Mouse (Mus musculus): Measurements from ENCODE around the gene Clec2l. TPM values are rescaled to one million over a fixed set of nuclear protein-coding genes. Genes with fewer than 3 reads are reported as not detected.
A peak's percentile ranks its signal among the peaks of the same experiment; 100 is the strongest.
"Not testable (repeated sequence)": the region's sequence is repeated elsewhere in the genome, so short reads cannot be mapped to it uniquely, and the experiment has no call there.

Clec2l gene
- total RNA-seq, 2 experiments from 2014 or later = 6.0 to 7.0 TPM

DNA sequence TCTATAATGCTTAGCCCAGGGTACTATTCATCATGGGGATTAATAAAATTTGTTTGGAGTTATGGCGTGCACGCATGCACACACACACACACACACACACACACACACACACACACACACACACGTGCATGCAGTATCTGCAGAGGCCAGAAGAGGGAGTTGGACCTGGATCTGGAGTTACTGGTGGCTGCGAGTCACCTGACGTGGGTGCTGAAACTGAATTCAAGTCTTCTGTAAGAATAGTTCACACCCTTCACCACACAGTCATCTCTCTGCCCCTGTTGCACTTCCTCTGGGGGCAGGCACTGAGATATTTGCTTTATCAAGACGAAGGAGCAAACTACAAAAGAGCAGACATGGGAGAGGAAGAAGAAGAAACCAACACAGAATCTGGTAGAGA, 6.7 kb downstream of the Clec2l start:
- DNase-seq (ENCODE audit: low spot score in 2 of 2) = no peak

GRCm38 (mm10) chr6:38670488-38670887, 7.6 kb downstream of the Clec2l start:
- not testable (repeated sequence) for DNase-seq (ENCODE audit: low spot score in 2 of 2)

DNA sequence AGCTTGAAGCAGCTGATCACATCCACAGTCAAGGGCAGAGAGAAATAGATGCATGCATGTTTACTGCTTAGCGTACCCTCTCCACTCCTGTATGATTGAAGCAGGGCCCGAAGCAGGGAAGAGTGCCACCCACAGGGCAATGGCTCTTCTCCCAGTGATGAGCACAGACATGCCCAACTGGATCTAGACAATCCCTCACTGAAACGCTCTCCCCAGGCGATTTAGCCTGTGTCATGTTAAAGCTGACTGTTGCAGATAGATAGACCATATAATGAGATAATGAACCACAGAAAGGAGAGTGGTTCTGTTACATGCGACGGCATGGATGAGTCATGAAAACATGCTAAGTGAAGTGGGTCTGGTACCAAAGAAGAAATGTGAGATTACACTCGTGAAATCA, 8.4 kb downstream of the Clec2l start:
- DNase-seq (ENCODE audit: low spot score in 2 of 2) = no peak

GRCm38 (mm10) chr6:38672011-38672410, 9.1 kb downstream of the Clec2l start:
- DNase-seq (ENCODE audit: low spot score in 2 of 2) = no peak

DNA sequence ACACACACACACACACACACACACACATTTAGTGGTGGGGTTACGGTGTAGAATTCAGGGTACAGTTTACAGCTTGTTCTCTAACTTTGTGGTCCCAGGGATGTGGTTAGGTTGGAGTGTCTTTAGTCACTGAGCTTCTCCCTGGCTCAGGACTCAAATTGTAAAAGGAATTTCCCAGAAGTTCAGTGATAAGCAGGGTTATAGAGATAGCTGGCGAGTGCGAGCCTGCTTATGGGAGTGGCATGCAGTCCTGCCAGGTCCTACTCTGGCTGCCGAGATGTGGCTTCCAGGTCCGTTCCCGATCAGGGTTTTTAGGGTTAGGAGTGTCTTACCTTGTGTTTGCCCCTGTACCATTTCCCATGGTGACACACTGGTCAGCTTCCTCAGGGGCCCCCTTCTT, 13.3 kb downstream of the Clec2l start:
- no peak for DNase-seq (ENCODE audit: low spot score in 2 of 2)

- DNase-seq (ENCODE audit: low spot score in 2 of 2) = no peak
Measured at GRCm38 (mm10) chr6:38676723-38677122, 13.9 kb downstream of the Clec2l start.

- no peak for DNase-seq (ENCODE audit: low spot score in 2 of 2)
Measured at GRCm38 (mm10) chr6:38677629-38678028, 14.8 kb downstream of the Clec2l start.

- no peak for DNase-seq (ENCODE audit: low spot score in 2 of 2)
Measured at GRCm38 (mm10) chr6:38682532-38682931, 19.7 kb downstream of the Clec2l start.

GRCm38 (mm10) chr6:38687216-38687615, 24.3 kb downstream of the Clec2l start:
- DNase-seq (ENCODE audit: low spot score in 2 of 2) = no peak

DNA sequence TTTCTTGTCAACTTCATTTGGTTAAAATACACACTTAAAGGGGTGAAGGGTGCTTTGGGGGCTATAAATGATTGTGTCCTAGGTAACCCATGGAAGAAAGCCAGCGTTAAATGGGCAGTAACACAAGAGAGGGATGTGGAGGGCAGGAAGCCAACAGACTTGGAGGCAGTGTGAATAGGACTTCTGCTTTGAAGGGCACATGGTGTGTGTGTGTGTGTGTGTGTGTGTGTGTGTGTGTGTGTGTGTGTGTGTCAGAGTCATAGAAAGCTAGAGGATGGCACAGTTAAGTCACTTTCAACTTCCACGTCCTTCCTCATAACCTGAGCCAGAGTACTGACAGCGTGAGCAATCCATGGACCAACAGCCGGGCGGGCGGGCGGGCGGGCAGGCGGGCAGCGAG, 26.0 kb downstream of the Clec2l start:
- no peak for DNase-seq (ENCODE audit: low spot score in 2 of 2)

GRCm38 (mm10) chr6:38690615-38691014, 27.7 kb downstream of the Clec2l start:
- no peak for DNase-seq (ENCODE audit: low spot score in 2 of 2)

GRCm38 (mm10) chr6:38691052-38691451, 28.2 kb downstream of the Clec2l start:
- DNase-seq (ENCODE audit: low spot score in 2 of 2) = no peak

DNA sequence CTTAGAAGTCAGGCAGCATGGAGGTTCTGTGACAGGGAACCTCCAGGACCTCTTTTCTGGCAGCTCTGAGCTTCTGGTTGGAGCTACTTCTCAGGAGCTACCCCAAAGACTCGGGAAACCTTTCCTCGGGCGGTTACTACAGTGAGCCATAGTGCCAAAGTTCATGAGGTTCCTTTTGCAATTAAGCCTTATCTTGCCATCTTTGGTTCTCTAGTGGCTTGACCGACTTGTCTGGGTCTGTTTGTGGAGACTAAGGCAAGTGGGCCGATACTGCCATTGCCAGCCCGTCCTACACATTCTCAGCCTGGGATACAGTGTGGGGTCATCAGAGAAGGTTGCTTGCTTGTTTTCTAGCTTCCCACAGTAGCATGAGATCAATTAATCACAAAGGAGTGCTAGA, 29.7 kb downstream of the Clec2l start:
- no peak for DNase-seq (ENCODE audit: low spot score in 2 of 2)

GRCm38 (mm10) chr6:38695380-38696054, 32.6 kb downstream of the Clec2l start:
- peak; percentile 28 to 52 for DNase-seq (ENCODE audit: low spot score in 2 of 2)

DNA sequence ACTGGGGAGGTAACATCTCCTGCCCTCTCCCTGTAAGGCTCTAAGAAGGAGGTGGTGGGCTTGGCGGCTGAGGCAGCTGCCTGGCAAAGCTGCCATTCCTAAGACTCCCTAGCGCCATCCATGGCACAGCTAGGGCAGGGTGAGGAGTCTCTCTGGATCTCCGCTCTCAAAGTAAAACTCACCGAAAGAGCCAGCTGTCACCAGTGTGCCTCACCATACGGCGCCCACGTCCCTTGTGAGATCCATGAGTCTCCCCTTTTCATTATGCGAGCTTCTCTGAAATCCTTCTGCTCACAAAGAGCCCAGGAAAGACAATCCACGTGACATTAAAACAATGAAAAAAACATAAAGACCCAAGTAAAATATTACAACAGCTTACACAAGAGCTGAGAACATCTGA, 33.7 kb downstream of the Clec2l start:
- no peak for DNase-seq (ENCODE audit: low spot score in 2 of 2)

GRCm38 (mm10) chr6:38698233-38698889, 35.5 kb downstream of the Clec2l start:
- DNase-seq (ENCODE audit: low spot score in 2 of 2) = no peak

DNA sequence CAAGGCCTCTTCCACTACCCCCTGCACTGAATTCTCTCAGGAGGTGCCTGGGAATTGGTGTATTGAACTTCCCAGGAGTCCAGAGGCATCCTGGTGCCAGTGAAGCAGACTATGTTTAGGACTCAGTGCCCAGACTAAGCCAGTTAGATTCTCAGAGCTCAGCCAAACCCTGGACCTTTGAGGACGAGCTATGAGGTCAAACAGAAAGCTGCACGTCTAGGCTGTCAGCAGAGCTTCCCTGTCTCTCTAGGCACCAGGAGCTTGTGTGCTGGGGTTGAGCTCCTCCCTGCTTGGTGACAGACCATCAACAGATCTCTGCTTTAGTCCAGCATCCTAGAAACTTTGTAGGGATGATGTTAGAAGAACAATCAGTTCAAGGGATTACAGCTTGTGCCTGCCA, 38.6 kb downstream of the Clec2l start:
- DNase-seq (ENCODE audit: low spot score in 2 of 2) = no peak

- peak; percentile 32 to 57 for DNase-seq (ENCODE audit: low spot score in 2 of 2)
Measured at GRCm38 (mm10) chr6:38702810-38703399, 40.0 kb downstream of the Clec2l start.

GRCm38 (mm10) chr6:38703526-38703925, 40.7 kb downstream of the Clec2l start:
- no peak for DNase-seq (ENCODE audit: low spot score in 2 of 2)

GRCm38 (mm10) chr6:38704264-38704984, 41.6 kb downstream of the Clec2l start:
- no peak for DNase-seq (ENCODE audit: low spot score in 2 of 2)

GRCm38 (mm10) chr6:38710449-38710848, 47.6 kb downstream of the Clec2l start:
- no peak for DNase-seq (ENCODE audit: low spot score in 2 of 2)
